8 mouse cellular contexts compared by ENCODE assay signal in genomic region chr11:87462461-87463242, GRCm38 (mm10). TPM values are rescaled to one million over a fixed set of nuclear protein-coding genes. Genes with fewer than 3 reads are reported as not detected.
DNase-seq lines count a peak whose midpoint lies in the region; ATAC-seq and TF ChIP-seq lines count a peak whose summit lies in the region.

No protein-coding gene starts in this region.

- no peak overlapping the region for H3K4me3 ChIP-seq in intestine, embryonic 16.5 days (ENCODE audit: low read length)
- no peak overlapping the region for H3K4me3 ChIP-seq in liver, embryonic 14.5 days (ENCODE audit: insufficient read depth in 1 of 2, low read depth in 2 of 2, low read length in 2 of 2)
- H3K4me3 ChIP-seq in neural tube, embryonic 12.5 days = no peak overlapping the region

- no peaks in the 10 kb centered on the region for H3K9me3 ChIP-seq in intestine, embryonic 16.5 days (ENCODE audit: control insufficient read depth, low read length)
- H3K9me3 ChIP-seq in liver, embryonic 14.5 days (ENCODE audit: control insufficient read depth, low read length) = no peaks in the 10 kb centered on the region
- no peaks in the 10 kb centered on the region for H3K9me3 ChIP-seq in neural tube, embryonic 12.5 days

- ATAC-seq in intestine, embryonic 16.5 days = peak; percentile 27
- no peak for ATAC-seq in liver, embryonic 14.5 days (ENCODE audit: insufficient read depth)
- ATAC-seq in neural tube, embryonic 12.5 days (ENCODE audit: low FRiP score, low read depth) = peak; percentile 38

- no peak for TF ChIP-seq CTCF in liver, embryonic 14.5 days (IDR thresholded peaks at IDR 0.05; ENCODE audit: low read depth)

- no peak overlapping the region for H3K4me2 ChIP-seq in intestine, embryonic 16.5 days (ENCODE audit: low read depth, low read length)
- H3K4me2 ChIP-seq in liver, embryonic 14.5 days (ENCODE audit: low read depth) = no peak overlapping the region
- H3K4me2 ChIP-seq in neural tube, embryonic 12.5 days (replicated peaks) = no peak overlapping the region

- 7% methylated on average over 9 of the region's 9 CpGs for whole genome bisulfite sequencing in intestine, embryonic 16.5 days
- WGBS in liver, embryonic 14.5 days (ENCODE audit: insufficient replicate concordance) = 4% methylated on average over 9 of the region's 9 CpGs
- WGBS in neural tube, embryonic 12.5 days = 9% methylated on average over 9 of the region's 9 CpGs

- no peaks in the 10 kb centered on the region for H3K36me3 ChIP-seq in intestine, embryonic 16.5 days (ENCODE audit: control insufficient read depth, insufficient read depth, low read length)
- no peaks in the 10 kb centered on the region for H3K36me3 ChIP-seq in liver, embryonic 14.5 days (replicated peaks; ENCODE audit: control insufficient read depth, insufficient read depth, low read depth)
- no peaks in the 10 kb centered on the region for H3K36me3 ChIP-seq in neural tube, embryonic 12.5 days

- H3K27me3 ChIP-seq in intestine, embryonic 16.5 days (replicated peaks; ENCODE audit: control insufficient read depth, insufficient read depth, low read length) = no peaks in the 10 kb centered on the region
- no peaks in the 10 kb centered on the region for H3K27me3 ChIP-seq in liver, embryonic 14.5 days (ENCODE audit: control insufficient read depth, insufficient read depth, low read length)
- no peaks in the 10 kb centered on the region for H3K27me3 ChIP-seq in neural tube, embryonic 12.5 days (replicated peaks)

- peaks cover 2% of the 10 kb centered on the region for H3K4me1 ChIP-seq in intestine, embryonic 16.5 days (ENCODE audit: control insufficient read depth, insufficient read depth, low read length)
- peaks cover 7 to 13% of the 10 kb centered on the region in 2 experiments for H3K4me1 ChIP-seq in liver, embryonic 14.5 days (replicated peaks; ENCODE audit: control insufficient read depth in 2 of 2, insufficient read depth in 2 of 2, low read length in 1 of 2)
- no peaks in the 10 kb centered on the region for H3K4me1 ChIP-seq in neural tube, embryonic 12.5 days

- peak; percentile 30 to 37 for DNase-seq in right cerebral cortex, adult 2 months (ENCODE audit: low spot score in 2 of 2)
- DNase-seq in right cerebral cortex, postnatal 4 days = no peak
- peak; percentile 82 for DNase-seq in brain, adult 2 months (ENCODE audit: low read depth, low spot score)
- DNase-seq in frontal cortex, adult 2 months (ENCODE audit: extremely low spot score in 1 of 2, low spot score in 1 of 2) = peak; percentile 64 to 76
- DNase-seq in liver, embryonic 14.5 days (ENCODE audit: low read depth in 3 of 3, low spot score in 3 of 3) = peak; percentile 59 to 70 (median 69)
- no peak for DNase-seq in gastrocnemius, postnatal 25 days

- no peak overlapping the region for H3K9ac ChIP-seq in intestine, embryonic 16.5 days (ENCODE audit: low read depth, low read length)
- peak overlapping the region; percentile 13; the same call in 1 of the 2 replicates for H3K9ac ChIP-seq in liver, embryonic 14.5 days (replicated peaks)
- no peak overlapping the region for H3K9ac ChIP-seq in neural tube, embryonic 12.5 days

- H3K27ac ChIP-seq in intestine, embryonic 16.5 days (ENCODE audit: low read length) = peak overlapping the region; percentile 77
- H3K27ac ChIP-seq in liver, embryonic 14.5 days = peak overlapping the region; percentile 88
- H3K27ac ChIP-seq in neural tube, embryonic 12.5 days = no peak overlapping the region

- no peak for TF ChIP-seq EP300 in liver, embryonic 14.5 days (IDR thresholded peaks at IDR 0.05; ENCODE audit: low read depth)

RNA-seq across cellular contexts. Expression of gene Tex14, which starts 57.8 kb away (rescaled TPM):
- polyA plus RNA-seq in frontal cortex, adult 2 months (2012; rRNA removed) = 0.15 and 0.34 TPM in 2 replicates
- polyA plus RNA-seq in intestine, embryonic 16.5 days (2015; fragmentation: Nextera tagmentation; extraction: Ambion mirVana) = 0.53 and 0.70 TPM in 2 replicates
- polyA plus RNA-seq in liver, embryonic 14.5 days (2012; rRNA removed) = 0.01 and 0.06 TPM in 2 replicates
- not detected in 2 replicates for polyA plus RNA-seq in liver, embryonic 14.5 days (2014; fragmentation: Nextera tagmentation; extraction: Ambion mirVana)
- 0.64 and 1.0 TPM in 2 replicates for polyA plus RNA-seq in neural tube, embryonic 12.5 days (2016; fragmentation: Nextera tagmentation; extraction: Ambion mirVana)
- total RNA-seq in gastrocnemius, postnatal 25 days (2021) = under 1 TPM in 1 of 2 experiments, not detected in 1; 0.27 TPM

RNA-seq across cellular contexts. Expression of gene Rad51c, which starts 57.9 kb away (rescaled TPM):
- 3.5 and 3.7 TPM in 2 replicates for polyA plus RNA-seq in frontal cortex, adult 2 months (2012; rRNA removed)
- polyA plus RNA-seq in intestine, embryonic 16.5 days (2015; fragmentation: Nextera tagmentation; extraction: Ambion mirVana) = 4.7 and 5.3 TPM in 2 replicates
- 2.0 and 4.0 TPM in 2 replicates for polyA plus RNA-seq in liver, embryonic 14.5 days (2012; rRNA removed)
- 4.3 and 4.4 TPM in 2 replicates for polyA plus RNA-seq in liver, embryonic 14.5 days (2014; fragmentation: Nextera tagmentation; extraction: Ambion mirVana)
- polyA plus RNA-seq in neural tube, embryonic 12.5 days (2016; fragmentation: Nextera tagmentation; extraction: Ambion mirVana) = 9.0 and 10.5 TPM in 2 replicates
- under 1 TPM; 0.15 to 0.51 TPM for total RNA-seq in gastrocnemius, postnatal 25 days (2021)

Comparison
In these comparisons a context has a peak if more than half of its experiments do, and no peak if none do; other contexts are left out.
1. DNase-seq: peak in right cerebral cortex, adult 2 months (2 of 2), brain, adult 2 months (single experiment), frontal cortex, adult 2 months (2 of 2) and liver, embryonic 14.5 days (3 of 3); none in right cerebral cortex, postnatal 4 days (single experiment) and gastrocnemius, postnatal 25 days (single experiment).